Mouse (Mus musculus): ENCODE measurements around the gene Lyg1.

- no peak for TF ChIP-seq CTCF (IDR thresholded peaks at IDR 0.05; ENCODE audit: low read depth, low read length)
- no peak for TF ChIP-seq POLR2A (IDR thresholded peaks at IDR 0.05; ENCODE audit: borderline replicate concordance, low read depth, low read length)
These were observed 44.4 kb upstream of the Lyg1 start for GRCm38 (mm10) chr1:38001956-38002355.

All from bone marrow macrophage, adult 2 months (primary cell).